Mouse (Mus musculus) embryo, embryonic 10 days (tissue): ENCODE data around the gene Fgfr2.

ENCODE experiments used
- DNase-seq: peaks from one replicate; pipeline ENCODE4 v3.0.0-alpha.2; 2015; ENCODE audit warnings: low spot score

The Fgfr2 gene

GRCm38 (mm10) chr7:132507361-132507760, 615.8 kb downstream of the Fgfr2 start:
- peak; percentile 37 for DNase-seq

GRCm38 (mm10) chr7:132506226-132506625, 616.9 kb downstream of the Fgfr2 start:
- DNase-seq = peak; percentile 17

GRCm38 (mm10) chr7:132502445-132502844, 620.7 kb downstream of the Fgfr2 start:
- DNase-seq = peak; percentile 44

GRCm38 (mm10) chr7:132497142-132497541, 626.0 kb downstream of the Fgfr2 start:
- DNase-seq = no peak

- no peak for DNase-seq
These were observed 628.9 kb downstream of the Fgfr2 start for GRCm38 (mm10) chr7:132494263-132494662.

GRCm38 (mm10) chr7:132493632-132494031, 629.5 kb downstream of the Fgfr2 start:
- no peak for DNase-seq

- DNase-seq = no peak
These were observed 631.2 kb downstream of the Fgfr2 start for GRCm38 (mm10) chr7:132491902-132492301.

- no peak for DNase-seq
These were observed 635.8 kb downstream of the Fgfr2 start for GRCm38 (mm10) chr7:132487361-132487760.

GRCm38 (mm10) chr7:132486403-132487178, 636.6 kb downstream of the Fgfr2 start:
- no peak for DNase-seq

GRCm38 (mm10) chr7:132484424-132484823, 638.7 kb downstream of the Fgfr2 start:
- DNase-seq = no peak

- no peak for DNase-seq
These were observed 642.3 kb downstream of the Fgfr2 start for GRCm38 (mm10) chr7:132480696-132481306.

- DNase-seq = no peak
These were observed 644.8 kb downstream of the Fgfr2 start for GRCm38 (mm10) chr7:132478295-132478809.

- DNase-seq = no peak
These were observed 645.4 kb downstream of the Fgfr2 start for GRCm38 (mm10) chr7:132477753-132478152.

GRCm38 (mm10) chr7:132476491-132476890, 646.7 kb downstream of the Fgfr2 start:
- DNase-seq = no peak

- DNase-seq = peak; percentile 76
These were observed 648.1 kb downstream of the Fgfr2 start for GRCm38 (mm10) chr7:132475069-132475468.

GRCm38 (mm10) chr7:132471327-132471726, 651.8 kb downstream of the Fgfr2 start:
- peak; percentile 63 for DNase-seq

GRCm38 (mm10) chr7:132468391-132468790, 654.8 kb downstream of the Fgfr2 start:
- DNase-seq = no peak

- no peak for DNase-seq
These were observed 657.3 kb downstream of the Fgfr2 start for GRCm38 (mm10) chr7:132465897-132466296.

GRCm38 (mm10) chr7:132464894-132465293, 658.3 kb downstream of the Fgfr2 start:
- DNase-seq = no peak

- peak; percentile 47 for DNase-seq
These were observed 664.7 kb downstream of the Fgfr2 start for GRCm38 (mm10) chr7:132458493-132458892.

GRCm38 (mm10) chr7:132455071-132455720, 668.0 kb downstream of the Fgfr2 start:
- no peak for DNase-seq

- no peak for DNase-seq
These were observed 673.0 kb downstream of the Fgfr2 start for GRCm38 (mm10) chr7:132449891-132450735.
